Mouse (Mus musculus) lung, adult 2 months (tissue): ENCODE measurements around the gene Prss53. TPM values are rescaled to one million over a fixed set of nuclear protein-coding genes. Genes with fewer than 3 reads are reported as not detected.
"Not testable (repeated sequence)": the region's sequence is repeated elsewhere in the genome, so short reads cannot be mapped to it uniquely, and the experiment has no call there.

ENCODE experiments used
- DNase-seq: peaks from one replicate; pipeline ENCODE4 v3.0.0; 2022
- H3K4me1 ChIP-seq: fragments of 200-500 bp; 2 replicates; pipeline ENCODE4 v1.6.1; 2011; ENCODE audit warnings: low read length; ENCODE audit not compliant: control insufficient read depth, insufficient read depth
- H3K4me3 ChIP-seq: fragments of 200-500 bp; replicated peaks from 2 replicates; pipeline ENCODE3; 2011; ENCODE audit warnings: low read depth, mild to moderate bottlenecking, control low read depth, low read length; ENCODE audit errors: extremely low read depth
- CTCF ChIP-seq: fragments of 200-500 bp; IDR thresholded peaks from 2 replicates; pipeline ENCODE4 v1.5.1; 2011; ENCODE audit warnings: mild to moderate bottlenecking, low read length, control low read depth; ENCODE audit not compliant: insufficient read depth
- POLR2A ChIP-seq: fragments of 200-500 bp; IDR thresholded peaks from 2 replicates; pipeline ENCODE4 v1.6.1; 2011; ENCODE audit warnings: low read depth, mild to moderate bottlenecking, control low read depth, low read length, borderline replicate concordance; ENCODE audit errors: extremely low read depth
- WGBS: fragments of 180-500 bp; shearing (Covaris S2); methylation state at CpG from one replicate; pipeline ENCODE4 v1.1.7; 2018; 5-methylcytosine and 5-hydroxymethylcytosine counted together
- polyA plus RNA-seq: library from polyadenylated mRNA; depleted of rRNA; stranded (reverse); fragments of >200 nt; gene quantifications from 2 replicates; pipeline ENCODE4 v1.2.3, GENCODE M21; 2012

Gene Prss53
- polyA plus RNA-seq, 1 experiment: 3.4 TPM

GRCm38 (mm10) chr7:127866434-127866833 lies 24.3 kb downstream of the Prss53 start:
- Histone ChIP-seq H3K4me1 (no peaks in the 10 kb centered on the region), H3K4me3 (no peak overlapping the region)
- 95% methylated on average over 12 of the region's 12 CpGs for WGBS
- TF ChIP-seq CTCF: no peak
- TF ChIP-seq POLR2A: no peak
- no peak for DNase-seq

GRCm38 (mm10) chr7:127858258-127858657 lies 32.5 kb downstream of the Prss53 start:
- TF ChIP-seq POLR2A: no peak
- no peak for TF ChIP-seq CTCF

GRCm38 (mm10) chr7:127850906-127851305 lies 39.9 kb downstream of the Prss53 start:
- Histone ChIP-seq H3K4me1 (peaks cover 5% of the 10 kb centered on the region), H3K4me3 (no peak overlapping the region)
- DNase-seq: no peak
- WGBS: 34% methylated on average over 5 of the region's 5 CpGs
- TF ChIP-seq CTCF: no peak
- TF ChIP-seq POLR2A: no peak

More at GRCm38 (mm10) chr7:127858258-127858657, 32.5 kb downstream of the Prss53 start:
- Histone ChIP-seq H3K4me1 (no peaks in the 10 kb centered on the region), H3K4me3 (no peak overlapping the region)
- WGBS: 84% methylated on average over 6 of the region's 6 CpGs
- no peak for DNase-seq

GRCm38 (mm10) chr7:127849973-127850875 lies 40.5 kb downstream of the Prss53 start:
- H3K4me1 ChIP-seq: peaks cover 5% of the 10 kb centered on the region
- no peak for TF ChIP-seq CTCF
- no peak for TF ChIP-seq POLR2A
- H3K4me3 ChIP-seq: no peak overlapping the region
- DNase-seq: no peak
- 51% methylated on average over 6 of the region's 6 CpGs for WGBS

GRCm38 (mm10) chr7:127842001-127842718 lies 48.6 kb downstream of the Prss53 start:
- H3K4me1 ChIP-seq: peaks cover 6% of the 10 kb centered on the region
- H3K4me3 ChIP-seq: peak overlapping the region; percentile 97
- DNase-seq: peak; percentile 77
- TF ChIP-seq POLR2A: peak; percentile 90; the same call in 1 of the 2 replicates
- TF ChIP-seq CTCF: no peak
- WGBS: under 1% methylated on average over 40 of the region's 40 CpGs

- WGBS: under 1% methylated on average over 46 of the region's 46 CpGs
- Histone ChIP-seq H3K4me3 (peak overlapping the region; percentile 97), H3K4me1 (peaks cover 6% of the 10 kb centered on the region)
- TF ChIP-seq CTCF (no peak), POLR2A (peak; percentile 72; the same call in 1 of the 2 replicates)
- peak; percentile 91 for DNase-seq
Measured at GRCm38 (mm10) chr7:127841340-127842000, 49.3 kb downstream of the Prss53 start.

- peaks cover 6% of the 10 kb centered on the region for H3K4me1 ChIP-seq
- peak overlapping the region; percentile 73 for H3K4me3 ChIP-seq
- WGBS: 3% methylated on average over 15 of the region's 15 CpGs
- DNase-seq: no peak
- TF ChIP-seq CTCF (no peak), POLR2A (no peak; the same call in 1 of the 2 replicates)
Measured at GRCm38 (mm10) chr7:127840886-127841285, 49.9 kb downstream of the Prss53 start.

GRCm38 (mm10) chr7:127840031-127840430 lies 50.7 kb downstream of the Prss53 start:
- not testable (repeated sequence) for H3K4me1 ChIP-seq, H3K4me3 ChIP-seq, DNase-seq
- 76% methylated on average over 2 of the region's 2 CpGs for WGBS

GRCm38 (mm10) chr7:127837878-127838277 lies 52.9 kb downstream of the Prss53 start:
- not testable (repeated sequence) for H3K4me1 ChIP-seq, DNase-seq, H3K4me3 ChIP-seq
- WGBS: 69% methylated on average over 4 of the region's 4 CpGs
